Mouse (Mus musculus) olfactory bulb, adult 2 months (tissue): ENCODE measurements around the gene Zzef1.

ENCODE experiments used
- CTCF ChIP-seq: fragments of 200-500 bp; IDR thresholded peaks from 2 replicates; pipeline ENCODE4 v1.5.1; 2012; ENCODE audit warnings: low read depth, mild to moderate bottlenecking, low read length, moderate library complexity; ENCODE audit not compliant: insufficient read depth
- POLR2A ChIP-seq: fragments of 200-500 bp; IDR thresholded peaks from 2 replicates; pipeline ENCODE4 v1.6.1; 2012; ENCODE audit warnings: mild to moderate bottlenecking, low read depth, low read length, moderate library complexity; ENCODE audit not compliant: insufficient read depth

DNA sequence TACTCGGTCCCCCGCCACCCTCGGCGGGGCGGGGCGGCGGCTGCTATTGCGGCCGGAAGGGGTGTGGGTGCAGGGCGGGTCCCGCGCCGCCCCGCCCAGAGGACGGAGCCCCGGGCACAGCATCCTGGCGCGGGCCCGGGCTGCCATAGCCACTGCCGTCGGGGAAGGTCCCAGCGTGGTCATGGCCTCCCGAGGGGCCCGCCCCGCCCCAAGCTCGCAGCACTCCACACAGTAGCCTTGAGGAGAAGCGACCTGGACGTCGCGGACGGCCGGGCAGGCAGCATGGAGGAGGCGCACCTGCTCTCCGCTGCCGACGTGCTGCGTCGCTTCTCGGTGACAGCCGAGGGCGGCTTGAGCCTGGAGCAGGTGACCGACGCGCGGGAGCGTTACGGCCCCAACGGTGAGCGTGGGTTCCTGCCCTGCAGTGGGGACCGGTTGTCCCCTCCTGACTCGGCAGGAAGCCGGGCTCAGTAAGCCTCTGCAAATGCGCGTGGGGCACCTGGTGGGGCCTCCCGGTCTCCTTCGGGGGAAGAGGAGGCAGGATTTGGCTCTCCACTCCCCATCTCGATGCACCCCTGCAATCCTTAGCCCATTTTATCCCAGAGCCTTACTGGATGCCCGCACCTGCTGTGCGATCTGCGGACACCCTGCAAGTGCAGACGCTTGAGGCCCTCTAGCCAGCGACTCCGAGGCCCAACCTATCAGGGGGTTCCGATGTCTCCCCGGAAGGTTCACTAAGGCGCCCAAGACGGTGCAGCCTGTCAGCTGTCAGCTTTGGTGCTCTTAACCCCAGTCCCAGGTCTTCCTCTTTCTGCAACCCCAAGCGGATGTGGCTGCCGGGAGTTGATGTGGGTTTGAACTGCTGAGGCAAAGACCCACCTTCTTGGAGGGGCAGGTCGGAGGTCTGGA is 165.3 kb downstream of the Zzef1 start, which contains the start of gene Atp2a3:
- TF ChIP-seq POLR2A, result no peak
- no peak for TF ChIP-seq CTCF
